Mouse (Mus musculus) E14TG2a.4 (cell line): ENCODE results near the gene Itpk1.

ENCODE experiments used
- CTCF ChIP-seq: conservative IDR thresholded peaks from 2 replicates; pipeline ENCODE4 v1.5.1; 2014; ENCODE audit warnings: low read length
- NANOG ChIP-seq: IDR thresholded peaks from 2 replicates; pipeline ENCODE4 v1.6.1; 2014; ENCODE audit warnings: borderline replicate concordance, low read length, mixed read lengths
- POU5F1 ChIP-seq: IDR thresholded peaks from 2 replicates; pipeline ENCODE4 v1.6.1; 2014; ENCODE audit warnings: low read length, borderline replicate concordance

GRCm38 (mm10) chr12:102565086-102565485, 139.6 kb downstream of the Itpk1 start:
- no peak for TF ChIP-seq CTCF
- no peak for TF ChIP-seq POU5F1
- TF ChIP-seq NANOG = no peak
